Mouse (Mus musculus) liver, postnatal 0 days (tissue): ENCODE results near the gene Usp43. TPM values are rescaled to one million over a fixed set of nuclear protein-coding genes. Genes with fewer than 3 reads are reported as not detected.
A peak's percentile ranks its signal among the peaks of the same experiment; 100 is the strongest.

Experiments
- ATAC-seq: fragments of 200-750 bp; cut with Nextera tagmentation; 2 replicates; pipeline ENCODE4 v1.8.0; 2017; ENCODE audit warnings: mild to moderate bottlenecking, moderate library complexity
- DNase-seq: peaks from one replicate; pipeline ENCODE4 v3.0.0-alpha.2; 2016
- H3K27ac ChIP-seq: fragments of 300-500 bp; sonication (generic); 2 replicates; pipeline ENCODE4 v1.5.1; 2014; ENCODE audit warnings: antibody characterized with exemption, moderate library complexity, mild to moderate bottlenecking, low read depth
- H3K27me3 ChIP-seq: fragments of 300-500 bp; sonication (generic); 2 replicates; pipeline ENCODE4 v1.6.1; 2014; ENCODE audit warnings: low read length, control low read depth, mixed read lengths; ENCODE audit not compliant: insufficient read depth
- H3K36me3 ChIP-seq: fragments of 300-500 bp; sonication (generic); replicated peaks from 2 replicates; pipeline ENCODE4 v1.6.1; 2014; ENCODE audit warnings: mild to moderate bottlenecking, control low read depth, low read length, moderate library complexity, mixed read lengths; ENCODE audit not compliant: insufficient read depth
- H3K4me1 ChIP-seq: fragments of 300-500 bp; sonication (generic); 2 replicates; pipeline ENCODE4 v1.6.1; 2014; ENCODE audit warnings: antibody characterized with exemption, mild to moderate bottlenecking, control low read depth; ENCODE audit not compliant: insufficient read depth
- H3K4me2 ChIP-seq: fragments of 300-500 bp; sonication (generic); 2 replicates; pipeline ENCODE4 v1.6.1; 2014; ENCODE audit warnings: low read depth, mild to moderate bottlenecking, low read length, moderate library complexity, mixed read lengths
- H3K4me3 ChIP-seq: fragments of 300-500 bp; sonication (generic); 2 replicates; pipeline ENCODE4 v1.5.1; 2014; ENCODE audit warnings: low read depth, low read length
- H3K9ac ChIP-seq: fragments of 300-500 bp; sonication (generic); replicated peaks from 2 replicates; pipeline ENCODE4 v1.6.1; 2014; ENCODE audit warnings: mild to moderate bottlenecking, moderate library complexity
- H3K9me3 ChIP-seq: fragments of 300-500 bp; sonication (generic); 2 replicates; pipeline ENCODE4 v1.6.1; 2016; ENCODE audit warnings: mild to moderate bottlenecking, control low read depth, low read length, mixed read lengths
- CTCF ChIP-seq: sonication (generic); IDR thresholded peaks from 2 replicates; pipeline ENCODE4 v1.5.1; 2016; ENCODE audit warnings: antibody characterized with exemption, low read depth
- EP300 ChIP-seq: IDR thresholded peaks from 2 replicates; pipeline ENCODE4 v1.6.1; 2016; ENCODE audit warnings: antibody characterized with exemption, low read depth, mild to moderate bottlenecking
- WGBS: fragments of 180-500 bp; shearing (Covaris S2); extraction: QIAGEN DNeasy Blood & Tissue Kit; methylation state at CpG from one replicate; pipeline ENCODE4 v1.1.7; 2014; ENCODE audit not compliant: insufficient replicate concordance; 5-methylcytosine and 5-hydroxymethylcytosine counted together
- polyA plus RNA-seq: library from polyadenylated mRNA; unstranded; fragments of >200 nt; fragmentation: Nextera tagmentation; extraction: Ambion mirVana; gene quantifications from 2 replicates; pipeline ENCODE4 v1.2.1, GENCODE M21; 2015

Usp43 gene
- polyA plus RNA-seq, 1 experiment from 2014 or later: not detected

GRCm38 (mm10) chr11:67925000-67925399 lies 3.0 kb upstream of the Usp43 start:
- Histone ChIP-seq H3K4me2 (no peak overlapping the region), H3K9ac (no peak overlapping the region), H3K27ac (no peak overlapping the region), H3K9me3 (no peaks in the 10 kb centered on the region), H3K36me3 (no peaks in the 10 kb centered on the region), H3K4me3 (no peak overlapping the region), H3K4me1 (peaks cover 17% of the 10 kb centered on the region), H3K27me3 (peaks cover 23% of the 10 kb centered on the region)
- no peak for DNase-seq
- ATAC-seq: no peak
- TF ChIP-seq CTCF (no peak), EP300 (no peak)
- WGBS: 79% methylated on average over 13 of the region's 13 CpGs

GRCm38 (mm10) chr11:67923720-67924119 lies 1.8 kb upstream of the Usp43 start:
- DNase-seq: no peak
- Histone ChIP-seq H3K27ac (no peak overlapping the region), H3K36me3 (no peaks in the 10 kb centered on the region), H3K27me3 (peaks cover 32% of the 10 kb centered on the region), H3K4me2 (no peak overlapping the region), H3K9ac (no peak overlapping the region), H3K9me3 (no peaks in the 10 kb centered on the region), H3K4me3 (no peak overlapping the region), H3K4me1 (peaks cover 17% of the 10 kb centered on the region)
- TF ChIP-seq CTCF: peak; percentile 3; the same call in 1 of the 2 replicates
- TF ChIP-seq EP300: no peak
- 88% methylated on average over 5 of the region's 5 CpGs for WGBS
- ATAC-seq: no peak

- Histone ChIP-seq H3K9ac (no peak overlapping the region), H3K4me1 (peaks cover 17% of the 10 kb centered on the region), H3K27ac (no peak overlapping the region), H3K4me2 (peak overlapping the region; percentile 80), H3K9me3 (no peaks in the 10 kb centered on the region), H3K27me3 (peaks cover 32% of the 10 kb centered on the region), H3K36me3 (no peaks in the 10 kb centered on the region), H3K4me3 (peak overlapping the region; percentile 59)
- 0% methylated on average over 12 of the region's 12 CpGs for WGBS
- ATAC-seq (no peak), DNase-seq (peak; percentile 52)
- TF ChIP-seq CTCF: peak; percentile 24; the same call in 1 of the 2 replicates
- TF ChIP-seq EP300: no peak
Observed at GRCm38 (mm10) chr11:67922755-67923125, 787 bp upstream of the Usp43 start.

GRCm38 (mm10) chr11:67921091-67921826 lies 694 bp downstream of the Usp43 start:
- Histone ChIP-seq H3K27ac (no peak overlapping the region), H3K4me1 (peaks cover 17% of the 10 kb centered on the region), H3K4me3 (peak overlapping the region; percentile 59), H3K4me2 (peak overlapping the region; percentile 80), H3K9me3 (no peaks in the 10 kb centered on the region), H3K36me3 (no peaks in the 10 kb centered on the region), H3K9ac (no peak overlapping the region), H3K27me3 (peaks cover 32% of the 10 kb centered on the region)
- TF ChIP-seq EP300: no peak
- no peak for TF ChIP-seq CTCF
- DNase-seq (peak; percentile 27), ATAC-seq (peak; percentile 8; the same call in 1 of the 2 replicates)
- 3% methylated on average over 47 of the region's 47 CpGs for WGBS

- Histone ChIP-seq H3K27ac (no peak overlapping the region), H3K9me3 (no peaks in the 10 kb centered on the region), H3K4me2 (no peak overlapping the region), H3K9ac (no peak overlapping the region), H3K27me3 (peaks cover 32% of the 10 kb centered on the region), H3K4me1 (peaks cover 17% of the 10 kb centered on the region), H3K4me3 (no peak overlapping the region), H3K36me3 (no peaks in the 10 kb centered on the region)
- 18% methylated on average over 9 of the region's 9 CpGs for WGBS
- ATAC-seq (no peak), DNase-seq (no peak)
- TF ChIP-seq EP300: no peak
Observed at GRCm38 (mm10) chr11:67920226-67920960, 1.6 kb downstream of the Usp43 start.

GRCm38 (mm10) chr11:67919593-67919992 lies 2.4 kb downstream of the Usp43 start:
- ATAC-seq: no peak
- no peak overlapping the region for H3K27ac ChIP-seq
- WGBS: 37% methylated on average over 5 of the region's 5 CpGs

More at GRCm38 (mm10) chr11:67919593-67919992, 2.4 kb downstream of the Usp43 start:
- TF ChIP-seq EP300 (no peak), CTCF (no peak)
- peaks cover 32% of the 10 kb centered on the region for H3K27me3 ChIP-seq
- H3K4me1 ChIP-seq: peaks cover 17% of the 10 kb centered on the region
- H3K4me3 ChIP-seq: no peak overlapping the region
- no peak overlapping the region for H3K4me2 ChIP-seq
- H3K36me3 ChIP-seq: no peaks in the 10 kb centered on the region
- no peak overlapping the region for H3K9ac ChIP-seq
- DNase-seq: no peak
- H3K9me3 ChIP-seq: no peaks in the 10 kb centered on the region
